Mouse (Mus musculus): ENCODE data around the gene Krt77. TPM values are rescaled to one million over a fixed set of nuclear protein-coding genes. Genes with fewer than 3 reads are reported as not detected.

The Krt77 gene
- polyA plus RNA-seq (2015; fragmentation: Nextera tagmentation; extraction: Ambion mirVana): not detected in 2 replicates

- Histone ChIP-seq H3K27ac (no peak within 1 kb of the TSS), H3K9me3 (no peaks in the 10 kb centered on the region), H3K9ac (no peak within 1 kb of the TSS), H3K4me3 (replicated peaks) (no peak within 1 kb of the TSS), H3K4me2 (replicated peaks) (no peak within 1 kb of the TSS), H3K36me3 (no peaks in the 10 kb centered on the region), H3K4me1 (replicated peaks) (no peaks in the 10 kb centered on the region), H3K27me3 (replicated peaks) (peaks cover 7% of the 10 kb centered on the region; the same call in 1 of the 2 replicates)
- no peak for ATAC-seq
- WGBS: 28% methylated on average over 6 of the region's 6 CpGs
Measured at GRCm38 (mm10) chr15:101869431-101869830, at the start of gene Krt77. TSS of gene Krt77 (minus strand) at chr15:101869705.

GRCm38 (mm10) chr15:101916072-101916471, 46.6 kb upstream of the Krt77 start:
- H3K9me3 ChIP-seq: no peaks in the 10 kb centered on the region
- no peak overlapping the region for H3K4me2 ChIP-seq (replicated peaks)
- no peaks in the 10 kb centered on the region for H3K27me3 ChIP-seq (replicated peaks)
- no peak overlapping the region for H3K27ac ChIP-seq
- H3K36me3 ChIP-seq: no peaks in the 10 kb centered on the region
- H3K4me1 ChIP-seq (replicated peaks): no peaks in the 10 kb centered on the region
- H3K4me3 ChIP-seq (replicated peaks): no peak overlapping the region
- 80% methylated on average over 2 of the region's 2 CpGs for WGBS
- H3K9ac ChIP-seq: no peak overlapping the region
- no peak for ATAC-seq

- WGBS: 86% methylated on average over 5 of the region's 5 CpGs
- H3K4me2 ChIP-seq (replicated peaks): no peak overlapping the region
- no peaks in the 10 kb centered on the region for H3K27me3 ChIP-seq (replicated peaks)
- H3K9ac ChIP-seq: no peak overlapping the region
- no peak for ATAC-seq
- no peak overlapping the region for H3K27ac ChIP-seq
- no peaks in the 10 kb centered on the region for H3K4me1 ChIP-seq (replicated peaks)
- H3K9me3 ChIP-seq: no peaks in the 10 kb centered on the region
- no peak overlapping the region for H3K4me3 ChIP-seq (replicated peaks)
- no peaks in the 10 kb centered on the region for H3K36me3 ChIP-seq
Measured at GRCm38 (mm10) chr15:101904849-101905248, 35.3 kb upstream of the Krt77 start.

GRCm38 (mm10) chr15:101902171-101903149, 33.0 kb upstream of the Krt77 start:
- no peak overlapping the region for H3K9ac ChIP-seq
- WGBS: 50% methylated on average over 12 of the region's 12 CpGs
- H3K4me3 ChIP-seq (replicated peaks): no peak overlapping the region
- no peak for ATAC-seq
- H3K4me1 ChIP-seq (replicated peaks): no peaks in the 10 kb centered on the region
- no peak overlapping the region for H3K27ac ChIP-seq
- no peaks in the 10 kb centered on the region for H3K9me3 ChIP-seq
- no peak overlapping the region for H3K4me2 ChIP-seq (replicated peaks)
- H3K27me3 ChIP-seq (replicated peaks): no peaks in the 10 kb centered on the region
- no peaks in the 10 kb centered on the region for H3K36me3 ChIP-seq

GRCm38 (mm10) chr15:101895216-101895615, 25.7 kb upstream of the Krt77 start:
- H3K4me1 ChIP-seq (replicated peaks): no peaks in the 10 kb centered on the region
- H3K36me3 ChIP-seq: no peaks in the 10 kb centered on the region
- no peaks in the 10 kb centered on the region for H3K27me3 ChIP-seq (replicated peaks)
- WGBS: 91% methylated on average over 4 of the region's 4 CpGs
- no peak overlapping the region for H3K27ac ChIP-seq
- ATAC-seq: no peak
- no peak overlapping the region for H3K9ac ChIP-seq
- no peak overlapping the region for H3K4me2 ChIP-seq (replicated peaks)
- H3K9me3 ChIP-seq: no peaks in the 10 kb centered on the region
- H3K4me3 ChIP-seq (replicated peaks): no peak overlapping the region

- Histone ChIP-seq H3K27ac (no peak within 1 kb of the TSS), H3K4me1 (replicated peaks) (no peaks in the 10 kb centered on the region), H3K9me3 (no peaks in the 10 kb centered on the region), H3K9ac (no peak within 1 kb of the TSS), H3K4me2 (replicated peaks) (no peak within 1 kb of the TSS), H3K4me3 (replicated peaks) (no peak within 1 kb of the TSS), H3K27me3 (replicated peaks) (no peaks in the 10 kb centered on the region), H3K36me3 (no peaks in the 10 kb centered on the region)
- ATAC-seq: no peak
- 66% methylated on average over 4 of the region's 4 CpGs for WGBS
Measured at GRCm38 (mm10) chr15:101892820-101893219, 23.3 kb upstream of the Krt77 start, which contains the start of gene Krt76. TSS of gene Krt76 (minus strand) at chr15:101892920.

GRCm38 (mm10) chr15:101879776-101880175, 10.3 kb upstream of the Krt77 start:
- no peak overlapping the region for H3K9ac ChIP-seq
- H3K36me3 ChIP-seq: no peaks in the 10 kb centered on the region
- H3K9me3 ChIP-seq: no peaks in the 10 kb centered on the region
- no peak for ATAC-seq
- H3K4me2 ChIP-seq (replicated peaks): no peak overlapping the region
- peaks cover 11% of the 10 kb centered on the region for H3K27me3 ChIP-seq (replicated peaks)
- no peak overlapping the region for H3K4me3 ChIP-seq (replicated peaks)
- 26% methylated on average over 6 of the region's 11 CpGs for WGBS
- H3K27ac ChIP-seq: no peak overlapping the region
- no peaks in the 10 kb centered on the region for H3K4me1 ChIP-seq (replicated peaks)

GRCm38 (mm10) chr15:101878041-101878440, 8.5 kb upstream of the Krt77 start:
- no peaks in the 10 kb centered on the region for H3K9me3 ChIP-seq
- H3K4me1 ChIP-seq (replicated peaks): no peaks in the 10 kb centered on the region
- no peaks in the 10 kb centered on the region for H3K36me3 ChIP-seq
- no peak for ATAC-seq
- WGBS: 58% methylated on average over 2 of the region's 2 CpGs
- H3K4me2 ChIP-seq (replicated peaks): no peak overlapping the region
- no peak overlapping the region for H3K9ac ChIP-seq
- H3K27ac ChIP-seq: no peak overlapping the region
- no peak overlapping the region for H3K4me3 ChIP-seq (replicated peaks)
- peaks cover 7% of the 10 kb centered on the region; the same call in 1 of the 2 replicates for H3K27me3 ChIP-seq (replicated peaks)

GRCm38 (mm10) chr15:101874383-101874782, 4.9 kb upstream of the Krt77 start:
- Histone ChIP-seq H3K9ac (no peak overlapping the region), H3K4me2 (replicated peaks) (no peak overlapping the region), H3K4me1 (replicated peaks) (no peaks in the 10 kb centered on the region), H3K27me3 (replicated peaks) (peaks cover 15% of the 10 kb centered on the region; the same call in 1 of the 2 replicates), H3K36me3 (no peaks in the 10 kb centered on the region), H3K27ac (no peak overlapping the region), H3K9me3 (no peaks in the 10 kb centered on the region), H3K4me3 (replicated peaks) (no peak overlapping the region)
- no peak for ATAC-seq
- 74% methylated on average over 1 of the region's 1 CpGs for WGBS

- 78% methylated on average over 4 of the region's 4 CpGs for WGBS
- Histone ChIP-seq H3K4me3 (replicated peaks) (no peak overlapping the region), H3K4me1 (replicated peaks) (no peaks in the 10 kb centered on the region), H3K36me3 (no peaks in the 10 kb centered on the region), H3K27me3 (replicated peaks) (peaks cover 15% of the 10 kb centered on the region; the same call in 1 of the 2 replicates), H3K9me3 (no peaks in the 10 kb centered on the region), H3K4me2 (replicated peaks) (no peak overlapping the region), H3K27ac (no peak overlapping the region), H3K9ac (no peak overlapping the region)
- no peak for ATAC-seq
Measured at GRCm38 (mm10) chr15:101873231-101873630, 3.7 kb upstream of the Krt77 start.

GRCm38 (mm10) chr15:101866754-101867153, 2.8 kb downstream of the Krt77 start:
- ATAC-seq: no peak
- 79% methylated on average over 7 of the region's 7 CpGs for WGBS
- Histone ChIP-seq H3K4me1 (replicated peaks) (no peaks in the 10 kb centered on the region), H3K36me3 (no peaks in the 10 kb centered on the region), H3K9ac (no peak overlapping the region), H3K27me3 (replicated peaks) (0 out of 2 replicates have a peak, but pooled peaks cover 7% of the 10 kb centered on the region), H3K4me3 (replicated peaks) (no peak overlapping the region), H3K9me3 (no peaks in the 10 kb centered on the region), H3K4me2 (replicated peaks) (no peak overlapping the region), H3K27ac (no peak overlapping the region)

GRCm38 (mm10) chr15:101860421-101861130, 8.9 kb downstream of the Krt77 start:
- Histone ChIP-seq H3K27me3 (replicated peaks) (peaks cover 19% of the 10 kb centered on the region), H3K27ac (no peak overlapping the region), H3K4me2 (replicated peaks) (peak overlapping the region; percentile 90; the same call in 1 of the 2 replicates), H3K4me3 (replicated peaks) (no peak overlapping the region), H3K4me1 (replicated peaks) (0 out of 2 replicates have a peak, but pooled peaks cover 9% of the 10 kb centered on the region), H3K36me3 (no peaks in the 10 kb centered on the region), H3K9me3 (no peaks in the 10 kb centered on the region), H3K9ac (no peak overlapping the region)
- 55% methylated on average over 13 of the region's 13 CpGs for WGBS
- no peak for ATAC-seq

Measured in intestine, embryonic 15.5 days (tissue).